Mouse (Mus musculus): ENCODE data around the gene Nxpe4. TPM values are rescaled to one million over a fixed set of nuclear protein-coding genes. Genes with fewer than 3 reads are reported as not detected.

Nxpe4 gene
- total RNA-seq, 2 experiments from 2014 or later, result 10.8 to 11.1 TPM

- DNase-seq (ENCODE audit: low spot score in 2 of 2), result no peak
Observed at GRCm38 (mm10) chr9:48315825-48316224, 154.0 kb downstream of the Nxpe4 start.

- DNase-seq (ENCODE audit: low spot score in 2 of 2), result no peak
Observed at GRCm38 (mm10) chr9:48326338-48326737, 164.5 kb downstream of the Nxpe4 start.

- DNase-seq (ENCODE audit: low spot score in 2 of 2), result no peak
Observed at GRCm38 (mm10) chr9:48329597-48329996, 167.8 kb downstream of the Nxpe4 start.

GRCm38 (mm10) chr9:48338783-48339455, 177.1 kb downstream of the Nxpe4 start:
- no peak for DNase-seq (ENCODE audit: low spot score in 2 of 2)

- no peak for DNase-seq (ENCODE audit: low spot score in 2 of 2)
Observed at GRCm38 (mm10) chr9:48339563-48339962, 177.7 kb downstream of the Nxpe4 start.

- no peak for DNase-seq (ENCODE audit: low spot score in 2 of 2)
Observed at GRCm38 (mm10) chr9:48340708-48341380, 179.0 kb downstream of the Nxpe4 start.

- no peak for DNase-seq (ENCODE audit: low spot score in 2 of 2)
Observed at GRCm38 (mm10) chr9:48345456-48345855, 183.6 kb downstream of the Nxpe4 start.

- DNase-seq (ENCODE audit: low spot score in 2 of 2), result no peak
Observed at GRCm38 (mm10) chr9:48345866-48346265, 184.0 kb downstream of the Nxpe4 start.

- no peak for DNase-seq (ENCODE audit: low spot score in 2 of 2)
Observed at GRCm38 (mm10) chr9:48353148-48353698, 191.4 kb downstream of the Nxpe4 start, which contains the start of gene Nxpe2. TSS of gene Nxpe2 (minus strand) at chr9:48353454.

- DNase-seq (ENCODE audit: low spot score in 2 of 2), result no peak
Observed at GRCm38 (mm10) chr9:48354122-48354521, 192.3 kb downstream of the Nxpe4 start.

- DNase-seq (ENCODE audit: low spot score in 2 of 2), result peak; percentile 33 to 53
Observed at GRCm38 (mm10) chr9:48354793-48355192, 193.0 kb downstream of the Nxpe4 start.

- DNase-seq (ENCODE audit: low spot score in 2 of 2), result no peak
Observed at GRCm38 (mm10) chr9:48357097-48357496, 195.3 kb downstream of the Nxpe4 start.

GRCm38 (mm10) chr9:48360826-48361225, 199.0 kb downstream of the Nxpe4 start:
- DNase-seq (ENCODE audit: low spot score in 2 of 2), result no peak

GRCm38 (mm10) chr9:48361815-48362631, 200.2 kb downstream of the Nxpe4 start:
- DNase-seq (ENCODE audit: low spot score in 2 of 2), result no peak

- no peak for DNase-seq (ENCODE audit: low spot score in 2 of 2)
Observed at GRCm38 (mm10) chr9:48362743-48363142, 200.9 kb downstream of the Nxpe4 start.

- DNase-seq (ENCODE audit: low spot score in 2 of 2), result no peak
Observed at GRCm38 (mm10) chr9:48373232-48373878, 211.5 kb downstream of the Nxpe4 start.

- no peak for DNase-seq (ENCODE audit: low spot score in 2 of 2)
Observed at GRCm38 (mm10) chr9:48374357-48374756, 212.5 kb downstream of the Nxpe4 start.

- no peak for DNase-seq (ENCODE audit: low spot score in 2 of 2)
Observed at GRCm38 (mm10) chr9:48388451-48388850, 226.6 kb downstream of the Nxpe4 start.

GRCm38 (mm10) chr9:48389983-48390382, 228.2 kb downstream of the Nxpe4 start:
- no peak for DNase-seq (ENCODE audit: low spot score in 2 of 2)

GRCm38 (mm10) chr9:48403590-48404209, 241.9 kb downstream of the Nxpe4 start:
- no peak for DNase-seq (ENCODE audit: low spot score in 2 of 2)

GRCm38 (mm10) chr9:48404687-48405086, 242.9 kb downstream of the Nxpe4 start:
- DNase-seq (ENCODE audit: low spot score in 2 of 2), result no peak

All from adrenal gland, postnatal 4 days (tissue).